Mouse (Mus musculus): Measurements from ENCODE around the gene Slc6a9. TPM values are rescaled to one million over a fixed set of nuclear protein-coding genes. Genes with fewer than 3 reads are reported as not detected.

Slc6a9 gene
- total RNA-seq, 2 experiments from 2014 or later = 5.0 to 6.8 TPM

DNA sequence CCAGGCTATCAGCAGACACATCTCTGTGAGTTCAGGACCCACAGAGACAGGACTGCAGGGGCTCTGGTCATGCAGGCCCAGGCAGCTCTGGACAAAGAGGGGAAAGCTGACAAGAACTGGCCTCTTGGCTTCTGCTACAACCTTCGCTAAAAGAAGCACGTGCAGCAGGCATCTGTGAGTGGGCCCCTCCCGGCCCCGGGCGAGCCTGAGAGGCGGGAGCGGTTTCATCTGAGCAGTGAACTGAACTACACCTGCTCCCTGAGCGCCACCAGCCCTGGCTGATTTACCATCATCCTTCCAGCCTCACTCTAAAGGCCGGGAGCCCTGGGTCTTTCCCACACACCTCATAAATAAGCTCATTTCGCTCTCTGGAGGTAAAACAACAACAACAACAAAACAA lies 44.0 kb downstream of the Slc6a9 start:
- DNase-seq = no peak

- DNase-seq = no peak
Observed at GRCm38 (mm10) chr4:117878703-117879102, 44.4 kb downstream of the Slc6a9 start.

GRCm38 (mm10) chr4:117882701-117883691 lies 48.7 kb downstream of the Slc6a9 start, which contains the start of gene B4galt2:
Gene B4galt2 (minus strand): TSS chr4:117883487.
- DNase-seq = peak; percentile 46

DNA sequence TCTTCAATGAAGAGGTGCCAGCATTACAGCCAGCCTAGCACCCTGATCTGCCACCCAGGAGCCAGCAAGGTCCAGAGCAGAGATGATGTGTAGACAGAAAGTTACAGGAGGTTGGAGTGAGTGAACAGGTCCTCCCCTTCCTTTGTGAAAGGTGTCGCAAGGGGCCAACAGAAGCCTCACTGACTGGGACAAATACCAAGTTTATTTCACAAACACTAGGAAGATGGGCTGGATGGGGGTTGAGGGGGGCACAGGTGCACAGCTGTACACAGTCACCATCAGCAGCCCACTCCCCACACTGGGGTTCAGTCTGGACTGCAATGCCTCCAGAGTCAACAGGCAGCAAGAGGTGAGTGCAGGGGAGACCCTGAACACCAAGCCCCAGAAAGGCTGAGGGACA lies 49.8 kb downstream of the Slc6a9 start:
- no peak for DNase-seq

GRCm38 (mm10) chr4:117885093-117885492 lies 50.8 kb downstream of the Slc6a9 start:
- DNase-seq = no peak

DNA sequence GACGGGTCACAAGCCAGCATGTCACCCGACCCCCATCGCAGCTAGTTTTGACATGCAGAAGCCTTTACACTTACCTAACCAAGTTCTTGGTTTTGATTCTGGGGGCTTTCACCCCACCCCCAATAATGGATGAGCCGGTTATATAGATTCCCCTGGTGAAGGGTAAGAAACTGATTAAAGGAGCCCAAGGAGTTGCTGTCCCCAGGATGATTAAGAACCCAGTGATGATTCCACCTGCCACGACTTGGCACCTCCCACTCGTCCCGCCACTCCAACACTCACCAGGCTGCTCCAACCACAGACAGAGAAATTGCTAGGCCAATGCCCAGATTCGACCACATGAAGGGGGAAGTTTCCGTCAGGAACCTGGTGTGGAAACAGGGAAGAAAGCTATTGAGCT lies 51.7 kb downstream of the Slc6a9 start:
- DNase-seq = no peak

- DNase-seq = peak; percentile 34
Observed at GRCm38 (mm10) chr4:117886644-117887043, 52.3 kb downstream of the Slc6a9 start.

GRCm38 (mm10) chr4:117887133-117887532 lies 52.8 kb downstream of the Slc6a9 start, which contains the start of gene Atp6v0b:
Gene Atp6v0b (minus strand): TSS chr4:117887333.
- peak; percentile 92 for DNase-seq

DNA sequence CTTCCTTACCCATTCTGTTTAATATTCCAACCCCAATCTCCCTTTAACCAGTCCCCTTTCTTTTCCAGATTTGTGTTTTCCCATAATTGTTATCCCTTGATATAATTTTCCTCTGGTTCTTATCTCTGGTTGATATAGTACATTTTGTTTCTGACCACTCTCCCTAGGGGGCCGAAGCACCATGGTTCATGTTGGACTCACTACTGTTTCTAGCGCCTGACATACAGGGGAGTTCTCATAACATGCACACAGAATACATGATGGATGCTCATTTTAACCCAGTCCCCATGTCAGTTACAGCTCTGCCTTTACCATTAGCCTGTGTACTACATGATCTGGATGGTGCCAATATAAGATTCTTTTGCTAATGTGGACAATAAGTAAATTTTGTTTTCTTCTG lies 53.6 kb downstream of the Slc6a9 start:
- no peak for DNase-seq

DNA sequence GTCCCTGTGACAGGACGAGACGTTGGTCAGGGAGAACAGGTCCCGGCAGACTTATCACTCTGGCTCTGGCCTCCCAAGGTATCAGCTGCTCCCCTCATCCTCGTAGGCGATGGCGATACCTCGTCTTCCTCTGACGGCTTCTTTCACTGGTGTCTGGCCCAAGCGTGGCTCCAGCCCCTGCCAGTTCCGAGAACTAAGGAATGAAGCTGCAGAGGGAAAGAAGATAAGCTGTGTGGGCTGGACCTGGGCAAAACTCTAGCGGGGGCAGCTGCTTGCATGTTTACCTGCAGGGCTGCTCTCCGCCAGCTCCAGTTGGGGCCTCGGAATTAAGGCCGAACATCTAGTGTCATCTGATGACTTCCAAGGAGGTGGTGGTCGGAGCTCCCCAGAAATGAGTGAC lies 55.2 kb downstream of the Slc6a9 start:
- no peak for DNase-seq

GRCm38 (mm10) chr4:117890031-117890430 lies 55.7 kb downstream of the Slc6a9 start:
- no peak for DNase-seq

GRCm38 (mm10) chr4:117890750-117891149 lies 56.4 kb downstream of the Slc6a9 start:
- DNase-seq = no peak

DNA sequence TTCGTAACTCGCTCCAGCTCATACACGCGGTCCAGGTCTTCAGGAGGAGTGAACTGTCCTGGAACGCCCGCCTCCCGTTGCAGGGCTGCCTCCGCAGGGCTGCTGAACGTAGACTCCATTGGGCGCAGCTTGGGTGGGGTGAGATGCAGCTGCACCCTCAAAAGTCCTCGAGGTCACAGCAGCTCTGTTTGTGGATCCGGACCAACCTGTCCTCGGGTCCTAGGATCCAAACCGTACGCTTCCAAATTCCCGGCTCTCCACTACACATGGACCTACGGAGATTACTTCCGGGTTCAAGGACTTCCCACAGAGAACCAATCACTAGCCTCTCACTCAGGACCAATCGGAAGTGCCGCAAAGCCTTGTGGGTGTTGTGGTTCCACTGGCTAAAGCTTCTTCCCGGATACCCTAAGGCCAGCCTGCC lies 57.4 kb downstream of the Slc6a9 start, which contains the start of gene Dph2:
TSS of gene Dph2 (minus strand) at position 295 of the 424 bp plus-strand sequence.
- DNase-seq = peak; percentile 79

DNA sequence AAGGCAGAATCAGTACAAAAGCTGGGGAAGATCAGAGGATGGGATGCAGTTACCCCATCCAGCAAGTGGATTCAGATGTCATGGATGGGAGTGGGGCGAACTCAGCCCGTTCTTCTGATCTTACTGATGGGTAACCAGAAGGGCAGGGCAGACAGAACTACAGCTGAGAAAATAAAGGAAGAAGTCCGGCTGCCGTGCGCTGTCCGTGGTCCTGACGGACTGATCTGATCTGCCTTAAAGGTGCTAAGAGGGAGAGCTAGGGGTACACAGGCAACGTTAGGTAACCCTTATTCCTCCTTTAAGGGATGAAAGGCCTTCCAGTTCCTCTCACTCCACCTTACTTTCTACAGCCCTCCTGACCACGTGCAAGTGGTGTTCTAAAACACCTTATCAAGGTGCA lies 59.1 kb downstream of the Slc6a9 start:
- no peak for DNase-seq

- no peak for DNase-seq
Observed at GRCm38 (mm10) chr4:117894601-117895000, 60.3 kb downstream of the Slc6a9 start.

- DNase-seq = no peak
Observed at GRCm38 (mm10) chr4:117895339-117895738, 61.0 kb downstream of the Slc6a9 start.

GRCm38 (mm10) chr4:117896031-117896430 lies 61.7 kb downstream of the Slc6a9 start:
- DNase-seq = no peak

- DNase-seq = no peak
Observed at GRCm38 (mm10) chr4:117898111-117898510, 63.8 kb downstream of the Slc6a9 start.

- DNase-seq = no peak
Observed at GRCm38 (mm10) chr4:117904094-117904493, 69.8 kb downstream of the Slc6a9 start.

DNA sequence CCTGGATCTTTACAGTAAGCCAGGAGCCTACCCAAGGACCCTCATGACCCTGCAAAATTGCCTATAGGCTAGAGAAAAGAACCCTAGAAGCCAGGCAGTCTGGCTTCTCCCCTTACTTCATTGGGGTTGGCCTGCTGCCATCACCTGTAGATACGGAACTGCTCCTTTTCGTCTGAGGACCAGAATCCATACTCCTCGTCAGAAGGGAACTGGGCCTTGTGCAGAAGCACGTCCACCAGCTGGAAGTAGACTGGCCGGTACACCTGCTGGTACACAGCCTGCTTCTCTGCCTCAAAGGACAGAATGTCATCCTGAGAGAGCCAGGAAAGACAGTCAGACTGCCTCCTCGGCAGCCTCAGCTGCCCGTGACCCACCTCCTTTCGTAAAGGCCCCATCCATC lies 70.5 kb downstream of the Slc6a9 start:
- no peak for DNase-seq

DNA sequence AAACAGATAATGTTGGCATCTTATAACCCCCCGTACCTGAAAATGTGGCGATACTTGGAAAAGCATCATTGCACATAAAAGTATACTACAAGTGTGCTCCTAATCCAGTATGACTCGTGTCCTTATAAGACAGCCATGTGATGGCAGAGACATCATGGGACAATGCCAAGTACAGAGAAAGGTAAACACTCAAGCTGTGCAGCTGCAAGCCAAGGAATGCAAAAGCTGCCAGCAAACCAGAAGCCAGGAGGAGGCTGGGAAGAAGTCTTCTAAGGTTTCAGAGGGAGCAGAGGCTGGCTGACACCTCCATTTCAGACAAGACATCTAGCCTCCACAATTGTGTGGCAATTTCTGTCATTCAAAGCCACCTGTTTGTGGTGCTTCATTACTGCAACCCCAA lies 71.9 kb downstream of the Slc6a9 start:
- DNase-seq = peak; percentile 83

DNA sequence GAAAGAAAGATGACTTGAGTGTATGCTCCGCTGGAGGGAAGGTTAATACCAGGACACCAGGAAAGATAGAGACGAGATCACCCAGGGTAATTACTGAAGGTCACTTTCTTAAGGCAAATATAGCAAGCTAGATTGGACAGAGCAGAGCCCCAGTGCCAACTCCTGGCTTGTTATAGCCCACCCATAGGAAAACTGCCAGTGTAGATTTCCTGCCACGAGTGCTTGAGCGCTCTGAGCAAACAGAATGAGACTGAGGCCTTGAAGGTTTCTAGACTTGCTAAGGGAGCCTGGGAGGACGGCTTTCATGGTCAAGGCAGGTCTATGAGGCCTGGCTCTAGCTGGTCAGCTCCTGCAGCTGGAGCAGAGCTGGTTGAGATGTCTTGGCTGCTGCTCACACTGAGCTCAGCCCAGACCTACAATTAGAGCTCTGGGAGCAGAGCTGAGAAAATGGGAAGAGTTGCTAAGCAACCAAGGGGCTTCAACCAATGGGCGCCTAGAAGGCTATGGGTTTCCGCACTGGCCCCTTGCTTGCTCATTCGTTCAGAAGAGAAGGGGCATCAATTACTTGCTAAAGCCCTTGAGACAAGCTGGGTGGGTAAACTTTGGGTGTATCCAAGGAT lies 74.6 kb downstream of the Slc6a9 start:
- no peak for DNase-seq

GRCm38 (mm10) chr4:117912131-117912561 lies 77.8 kb downstream of the Slc6a9 start:
- peak; percentile 52 for DNase-seq
